Mouse (Mus musculus): ENCODE measurements around the gene Vmn2r61. TPM values are rescaled to one million over a fixed set of nuclear protein-coding genes. Genes with fewer than 3 reads are reported as not detected.

The Vmn2r61 gene
- not detected in 2 replicates for polyA plus RNA-seq (2016; fragmentation: Nextera tagmentation; extraction: Ambion mirVana)

GRCm38 (mm10) chr7:42259753-42260152 lies at the start of gene Vmn2r61:
Gene Vmn2r61, plus strand, starts transcription at chr7:42260053.
- no peak within 1 kb of the TSS for H3K27ac ChIP-seq
- H3K27me3 ChIP-seq = no peaks in the 10 kb centered on the region
- H3K9ac ChIP-seq (replicated peaks) = no peak within 1 kb of the TSS
- no peak within 1 kb of the TSS for H3K4me3 ChIP-seq (replicated peaks)
- 86% methylated on average over 1 of the region's 1 CpGs for WGBS
- ATAC-seq (ENCODE audit: insufficient number of reproducible peaks, insufficient read depth, low FRiP score, low TSS enrichment, low read depth) = no peak
- no peak within 1 kb of the TSS for H3K4me2 ChIP-seq
- H3K36me3 ChIP-seq = no peaks in the 10 kb centered on the region
- no peaks in the 10 kb centered on the region for H3K4me1 ChIP-seq (replicated peaks)
- H3K9me3 ChIP-seq = peaks cover 24% of the 10 kb centered on the region

Other genes starting within 250 kb of the Vmn2r61 start
- not detected in 2 replicates for gene Vmn2r59, start 201.0 kb upstream of the Vmn2r61 start, polyA plus RNA-seq (2016; fragmentation: Nextera tagmentation; extraction: Ambion mirVana)
- gene Vmn2r60, start 152.3 kb upstream of the Vmn2r61 start, polyA plus RNA-seq (2016; fragmentation: Nextera tagmentation; extraction: Ambion mirVana) = not detected in 2 replicates
- gene 4933421I07Rik, start 188.1 kb downstream of the Vmn2r61 start, polyA plus RNA-seq (2016; fragmentation: Nextera tagmentation; extraction: Ambion mirVana) = not detected in 2 replicates
- gene Zfp141, start 245.7 kb downstream of the Vmn2r61 start, polyA plus RNA-seq (2016; fragmentation: Nextera tagmentation; extraction: Ambion mirVana) = 14.7 and 16.5 TPM in 2 replicates

Measured in limb, embryonic 12.5 days (tissue).